Mouse (Mus musculus): ENCODE data around the gene Neurl1a. TPM values are rescaled to one million over a fixed set of nuclear protein-coding genes. Genes with fewer than 3 reads are reported as not detected.

The Neurl1a gene
- polyA plus RNA-seq, 1 experiment = 0.98 TPM

- Histone ChIP-seq H3K4me3 (replicated peaks) (no peak overlapping the region), H3K36me3 (replicated peaks; ENCODE audit: low read length) (no peaks in the 10 kb centered on the region), H3K9me3 (no peaks in the 10 kb centered on the region), H3K27me3 (replicated peaks) (peaks cover 43% of the 10 kb centered on the region), H3K4me1 (0 out of 2 replicates have a peak, but pooled peaks cover 3% of the 10 kb centered on the region)
- TF ChIP-seq FLI1 (IDR thresholded peaks at IDR 0.05; ENCODE audit: low read length) (no peak), GATA1 (IDR thresholded peaks at IDR 0.05; ENCODE audit: borderline replicate concordance, low read length) (no peak)
Observed at GRCm38 (mm10) chr19:47267066-47267465, 88.4 kb downstream of the Neurl1a start.

GRCm38 (mm10) chr19:47269729-47270128, 91.1 kb downstream of the Neurl1a start:
- no peaks in the 10 kb centered on the region for H3K36me3 ChIP-seq (replicated peaks; ENCODE audit: low read length)
- H3K27me3 ChIP-seq (replicated peaks) = peaks cover 43% of the 10 kb centered on the region
- no peaks in the 10 kb centered on the region for H3K9me3 ChIP-seq
- H3K4me1 ChIP-seq = no peaks in the 10 kb centered on the region
- no peak overlapping the region for H3K4me3 ChIP-seq (replicated peaks)
- TF ChIP-seq FLI1 (IDR thresholded peaks at IDR 0.05; ENCODE audit: low read length) = no peak
- TF ChIP-seq GATA1 (IDR thresholded peaks at IDR 0.05; ENCODE audit: borderline replicate concordance, low read length) = no peak

- no peak overlapping the region for H3K4me3 ChIP-seq (replicated peaks)
- TF ChIP-seq FLI1 (IDR thresholded peaks at IDR 0.05; ENCODE audit: low read length) = no peak
- no peak for TF ChIP-seq GATA1 (IDR thresholded peaks at IDR 0.05; ENCODE audit: borderline replicate concordance, low read length)
- no peaks in the 10 kb centered on the region for H3K4me1 ChIP-seq
- no peaks in the 10 kb centered on the region for H3K36me3 ChIP-seq (replicated peaks; ENCODE audit: low read length)
- no peaks in the 10 kb centered on the region for H3K9me3 ChIP-seq
- peaks cover 40% of the 10 kb centered on the region for H3K27me3 ChIP-seq (replicated peaks)
Observed at GRCm38 (mm10) chr19:47270520-47270919, 91.9 kb downstream of the Neurl1a start.

GRCm38 (mm10) chr19:47276730-47277129, 98.1 kb downstream of the Neurl1a start:
- Histone ChIP-seq H3K4me1 (no peaks in the 10 kb centered on the region), H3K36me3 (replicated peaks; ENCODE audit: low read length) (no peaks in the 10 kb centered on the region), H3K9me3 (no peaks in the 10 kb centered on the region), H3K4me3 (replicated peaks) (no peak overlapping the region), H3K27me3 (replicated peaks) (peaks cover 47% of the 10 kb centered on the region)
- TF ChIP-seq GATA1 (IDR thresholded peaks at IDR 0.05; ENCODE audit: borderline replicate concordance, low read length) (no peak), FLI1 (IDR thresholded peaks at IDR 0.05; ENCODE audit: low read length) (no peak)

DNA sequence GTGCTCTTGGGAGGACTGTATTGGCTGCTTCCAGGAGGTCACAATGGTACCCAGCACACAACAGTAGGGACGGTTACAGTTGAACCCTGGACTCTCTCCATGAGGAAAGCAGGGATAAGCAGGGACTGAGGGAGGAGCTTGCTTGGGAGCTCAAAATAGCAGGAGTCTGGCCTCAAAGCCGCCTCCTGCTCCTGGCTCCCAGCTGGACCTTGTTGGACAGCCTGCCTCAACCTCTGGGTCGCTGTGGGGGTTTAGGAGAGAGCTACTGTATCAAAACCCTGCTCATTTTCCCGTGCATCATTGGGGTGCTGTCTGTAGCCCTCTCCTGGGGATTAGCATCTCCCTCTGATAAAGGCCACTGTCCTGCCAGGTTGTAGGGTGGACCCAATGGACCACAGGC, 100.8 kb downstream of the Neurl1a start:
- Histone ChIP-seq H3K9me3 (no peaks in the 10 kb centered on the region), H3K36me3 (replicated peaks; ENCODE audit: low read length) (no peaks in the 10 kb centered on the region), H3K4me1 (0 out of 2 replicates have a peak, but pooled peaks cover 2% of the 10 kb centered on the region), H3K27me3 (replicated peaks) (peaks cover 51% of the 10 kb centered on the region), H3K4me3 (replicated peaks) (no peak overlapping the region)
- no peak for TF ChIP-seq FLI1 (IDR thresholded peaks at IDR 0.05; ENCODE audit: low read length)
- TF ChIP-seq GATA1 (IDR thresholded peaks at IDR 0.05; ENCODE audit: borderline replicate concordance, low read length) = no peak

GRCm38 (mm10) chr19:47279788-47280532, 101.3 kb downstream of the Neurl1a start:
- Histone ChIP-seq H3K9me3 (no peaks in the 10 kb centered on the region), H3K4me3 (replicated peaks) (no peak overlapping the region), H3K36me3 (replicated peaks; ENCODE audit: low read length) (no peaks in the 10 kb centered on the region), H3K4me1 (0 out of 2 replicates have a peak, but pooled peaks cover 2% of the 10 kb centered on the region), H3K27me3 (replicated peaks) (peaks cover 53% of the 10 kb centered on the region)
- no peak for TF ChIP-seq FLI1 (IDR thresholded peaks at IDR 0.05; ENCODE audit: low read length)
- no peak for TF ChIP-seq GATA1 (IDR thresholded peaks at IDR 0.05; ENCODE audit: borderline replicate concordance, low read length)

DNA sequence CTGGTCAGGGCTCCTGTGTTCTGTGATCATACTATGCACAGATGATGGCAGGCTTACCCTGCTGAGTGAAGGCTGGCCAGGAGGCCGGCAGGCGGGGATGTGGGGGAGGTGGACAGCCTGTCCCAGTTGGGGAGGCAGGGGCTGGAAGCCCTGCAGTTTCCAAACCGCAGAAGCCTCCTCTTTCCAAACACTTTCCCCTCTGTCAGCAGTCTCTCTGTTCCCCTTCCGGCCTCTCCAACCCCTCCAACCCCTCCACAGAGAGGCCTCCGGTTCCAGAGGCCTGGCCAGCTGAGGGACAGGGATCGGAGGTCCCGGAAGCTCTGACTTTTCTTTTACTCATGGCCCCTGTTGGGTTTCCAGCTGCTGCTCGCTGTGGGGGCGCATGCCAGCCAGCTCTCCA, 102.3 kb downstream of the Neurl1a start:
- Histone ChIP-seq H3K4me3 (replicated peaks) (no peak overlapping the region), H3K4me1 (0 out of 2 replicates have a peak, but pooled peaks cover 2% of the 10 kb centered on the region), H3K27me3 (replicated peaks) (peaks cover 57% of the 10 kb centered on the region), H3K9me3 (no peaks in the 10 kb centered on the region), H3K36me3 (replicated peaks; ENCODE audit: low read length) (no peaks in the 10 kb centered on the region)
- no peak for TF ChIP-seq FLI1 (IDR thresholded peaks at IDR 0.05; ENCODE audit: low read length)
- TF ChIP-seq GATA1 (IDR thresholded peaks at IDR 0.05; ENCODE audit: borderline replicate concordance, low read length) = no peak

GRCm38 (mm10) chr19:47282050-47282454, 103.4 kb downstream of the Neurl1a start:
- Histone ChIP-seq H3K4me3 (replicated peaks) (no peak overlapping the region), H3K4me1 (0 out of 2 replicates have a peak, but pooled peaks cover 2% of the 10 kb centered on the region), H3K27me3 (replicated peaks) (peaks cover 62% of the 10 kb centered on the region), H3K36me3 (replicated peaks; ENCODE audit: low read length) (no peaks in the 10 kb centered on the region), H3K9me3 (no peaks in the 10 kb centered on the region)
- no peak for TF ChIP-seq FLI1 (IDR thresholded peaks at IDR 0.05; ENCODE audit: low read length)
- no peak for TF ChIP-seq GATA1 (IDR thresholded peaks at IDR 0.05; ENCODE audit: borderline replicate concordance, low read length)

DNA sequence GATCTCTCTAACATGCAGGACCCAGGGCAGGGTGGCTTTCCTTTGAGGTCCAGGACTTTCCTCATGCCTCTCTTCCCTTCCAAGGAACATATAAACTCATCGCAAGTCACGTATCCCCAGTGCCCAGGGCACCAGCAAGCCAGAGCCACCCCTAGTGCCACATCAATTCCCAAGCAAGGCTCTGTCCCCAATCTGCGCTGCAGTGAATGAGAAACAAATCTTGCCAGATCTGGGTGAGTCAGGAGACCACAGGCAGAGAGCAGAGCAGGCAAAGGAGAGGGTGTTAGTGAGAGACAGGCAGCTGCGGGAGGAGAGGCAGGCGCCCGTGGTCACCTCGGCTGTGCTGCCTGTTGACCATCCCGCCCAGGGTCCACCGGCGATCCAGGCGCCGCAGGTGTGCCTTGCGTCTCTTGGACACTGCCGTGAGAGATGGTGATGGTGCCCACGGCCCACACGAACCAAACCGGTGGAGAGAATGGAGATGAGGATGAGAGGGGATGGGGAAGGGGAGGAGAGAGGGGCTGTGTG, 104.1 kb downstream of the Neurl1a start:
- Histone ChIP-seq H3K4me1 (0 out of 2 replicates have a peak, but pooled peaks cover 2% of the 10 kb centered on the region), H3K36me3 (replicated peaks; ENCODE audit: low read length) (no peaks in the 10 kb centered on the region), H3K27me3 (replicated peaks) (peaks cover 56% of the 10 kb centered on the region), H3K9me3 (no peaks in the 10 kb centered on the region), H3K4me3 (replicated peaks) (no peak overlapping the region)
- TF ChIP-seq FLI1 (IDR thresholded peaks at IDR 0.05; ENCODE audit: low read length) (no peak), GATA1 (IDR thresholded peaks at IDR 0.05; ENCODE audit: borderline replicate concordance, low read length) (no peak)

GRCm38 (mm10) chr19:47285581-47285980, 107.0 kb downstream of the Neurl1a start:
- TF ChIP-seq GATA1 (IDR thresholded peaks at IDR 0.05; ENCODE audit: borderline replicate concordance, low read length) = no peak
- Histone ChIP-seq H3K4me1 (0 out of 2 replicates have a peak, but pooled peaks cover 2% of the 10 kb centered on the region), H3K36me3 (replicated peaks; ENCODE audit: low read length) (no peaks in the 10 kb centered on the region), H3K27me3 (replicated peaks) (peaks cover 50% of the 10 kb centered on the region), H3K4me3 (replicated peaks) (no peak overlapping the region), H3K9me3 (no peaks in the 10 kb centered on the region)

Data from megakaryocyte, embryonic 14.5 days (primary cell).